Mouse (Mus musculus) hindbrain, postnatal 0 days (tissue): ENCODE results near the gene Cxcl12. TPM values are rescaled to one million over a fixed set of nuclear protein-coding genes. Genes with fewer than 3 reads are reported as not detected.

ENCODE experiments used
- ATAC-seq: fragments of 200-750 bp; cut with Nextera tagmentation; 2 replicates; pipeline ENCODE4 v1.8.0; 2017; ENCODE audit warnings: mild to moderate bottlenecking, moderate TSS enrichment, moderate library complexity
- DNase-seq: peaks from one replicate; pipeline ENCODE4 v3.0.0-alpha.2; 2015; ENCODE audit warnings: low spot score
- H3K27ac ChIP-seq: fragments of 300-500 bp; sonication (generic); 2 replicates; pipeline ENCODE4 v1.5.1; 2014; ENCODE audit warnings: mild to moderate bottlenecking
- H3K27me3 ChIP-seq: fragments of 300-500 bp; sonication (generic); 2 replicates; pipeline ENCODE4 v1.6.1; 2014; ENCODE audit warnings: low read length, mixed read lengths; ENCODE audit not compliant: insufficient read depth
- H3K36me3 ChIP-seq: fragments of 300-500 bp; sonication (generic); 2 replicates; pipeline ENCODE4 v1.6.1; 2014; ENCODE audit warnings: low read length, mixed read lengths; ENCODE audit not compliant: insufficient read depth
- H3K4me1 ChIP-seq: fragments of 300-500 bp; sonication (generic); 2 replicates; pipeline ENCODE4 v1.6.1; 2014; ENCODE audit warnings: antibody characterized with exemption, low read length, mixed read lengths; ENCODE audit not compliant: insufficient read depth
- H3K4me2 ChIP-seq: fragments of 300-500 bp; sonication (generic); 2 replicates; pipeline ENCODE4 v1.6.1; 2014; ENCODE audit warnings: low read depth, mild to moderate bottlenecking, low read length, moderate library complexity, mixed read lengths
- H3K4me3 ChIP-seq: fragments of 300-500 bp; sonication (generic); 2 replicates; pipeline ENCODE4 v1.5.1; 2014; ENCODE audit warnings: low read length
- H3K9ac ChIP-seq: fragments of 300-500 bp; sonication (generic); replicated peaks from 2 replicates; pipeline ENCODE4 v1.6.1; 2014; ENCODE audit warnings: mild to moderate bottlenecking, low read length, moderate library complexity, mixed read lengths
- H3K9me3 ChIP-seq: fragments of 300-500 bp; sonication (generic); 2 replicates; pipeline ENCODE4 v1.6.1; 2016; ENCODE audit warnings: low read length, mixed read lengths
- CTCF ChIP-seq: IDR thresholded peaks from 2 replicates; pipeline ENCODE4 v1.5.1; 2016; ENCODE audit warnings: antibody characterized with exemption, control low read depth, low read depth
- WGBS: fragments of 180-500 bp; shearing (Covaris S2); extraction: QIAGEN DNeasy Blood & Tissue Kit; methylation state at CpG from one replicate; pipeline ENCODE4 v1.1.7; 2014; 5-methylcytosine and 5-hydroxymethylcytosine counted together
- polyA plus RNA-seq: library from polyadenylated mRNA; unstranded; fragments of >200 nt; fragmentation: Nextera tagmentation; extraction: Ambion mirVana; gene quantifications from 2 replicates; pipeline ENCODE4 v1.2.1, GENCODE M21; 2015
- total RNA-seq: library from RNA; depleted of rRNA; stranded (reverse); fragments of >200 nt; gene quantifications from 2 replicates; pipeline ENCODE4 v1.2.3, GENCODE M21; 2014

Gene Cxcl12
- total and polyA plus RNA-seq, 2 experiments from 2014 or later: 39.2 to 92.2 TPM

- no peak for TF ChIP-seq CTCF
- no peaks in the 10 kb centered on the region for H3K36me3 ChIP-seq
- DNase-seq (no peak), ATAC-seq (no peak)
- H3K4me1 ChIP-seq: no peaks in the 10 kb centered on the region
- no peaks in the 10 kb centered on the region for H3K9me3 ChIP-seq
- no peak overlapping the region for H3K27ac ChIP-seq
- no peak overlapping the region for H3K9ac ChIP-seq
- WGBS: 80% methylated on average over 2 of the region's 2 CpGs
- no peak overlapping the region for H3K4me3 ChIP-seq
- no peak overlapping the region for H3K4me2 ChIP-seq
- H3K27me3 ChIP-seq: no peaks in the 10 kb centered on the region
Measured at GRCm38 (mm10) chr6:117202856-117203400, 34.6 kb downstream of the Cxcl12 start.

GRCm38 (mm10) chr6:117204112-117204511, 35.8 kb downstream of the Cxcl12 start:
- Histone ChIP-seq H3K4me3 (no peak overlapping the region), H3K9me3 (no peaks in the 10 kb centered on the region), H3K36me3 (no peaks in the 10 kb centered on the region), H3K27me3 (no peaks in the 10 kb centered on the region), H3K4me2 (no peak overlapping the region), H3K9ac (no peak overlapping the region), H3K4me1 (no peaks in the 10 kb centered on the region), H3K27ac (no peak overlapping the region)
- 79% methylated on average over 3 of the region's 3 CpGs for WGBS
- no peak for TF ChIP-seq CTCF
- ATAC-seq: no peak
- no peak for DNase-seq

GRCm38 (mm10) chr6:117206834-117207233, 38.5 kb downstream of the Cxcl12 start:
- ATAC-seq: no peak
- H3K9me3 ChIP-seq: no peaks in the 10 kb centered on the region
- H3K4me1 ChIP-seq: no peaks in the 10 kb centered on the region
- H3K9ac ChIP-seq: no peak overlapping the region
- no peaks in the 10 kb centered on the region for H3K36me3 ChIP-seq
- 80% methylated on average over 2 of the region's 2 CpGs for WGBS
- TF ChIP-seq CTCF: no peak
- H3K4me3 ChIP-seq: no peak overlapping the region
- no peaks in the 10 kb centered on the region for H3K27me3 ChIP-seq
- no peak overlapping the region for H3K4me2 ChIP-seq
- H3K27ac ChIP-seq: no peak overlapping the region
- DNase-seq: no peak

- TF ChIP-seq CTCF: no peak
Measured at GRCm38 (mm10) chr6:117207289-117207688, 39.0 kb downstream of the Cxcl12 start.

GRCm38 (mm10) chr6:117210086-117210485, 41.8 kb downstream of the Cxcl12 start:
- WGBS: 79% methylated on average over 6 of the region's 6 CpGs
- Histone ChIP-seq H3K9ac (no peak overlapping the region), H3K4me1 (no peaks in the 10 kb centered on the region), H3K4me2 (no peak overlapping the region), H3K4me3 (no peak overlapping the region), H3K36me3 (no peaks in the 10 kb centered on the region), H3K9me3 (no peaks in the 10 kb centered on the region), H3K27me3 (no peaks in the 10 kb centered on the region), H3K27ac (no peak overlapping the region)
- no peak for TF ChIP-seq CTCF
- DNase-seq: no peak
- no peak for ATAC-seq

More at GRCm38 (mm10) chr6:117207289-117207688, 39.0 kb downstream of the Cxcl12 start:
- DNase-seq (no peak), ATAC-seq (no peak)
- H3K27me3 ChIP-seq: no peaks in the 10 kb centered on the region
- H3K9ac ChIP-seq: no peak overlapping the region
- no peaks in the 10 kb centered on the region for H3K4me1 ChIP-seq
- no peaks in the 10 kb centered on the region for H3K9me3 ChIP-seq
- no peak overlapping the region for H3K4me3 ChIP-seq
- no peaks in the 10 kb centered on the region for H3K36me3 ChIP-seq
- no peak overlapping the region for H3K27ac ChIP-seq
- WGBS: 88% methylated on average over 1 of the region's 1 CpGs
- H3K4me2 ChIP-seq: no peak overlapping the region

GRCm38 (mm10) chr6:117210536-117210935, 42.2 kb downstream of the Cxcl12 start:
- no peak for DNase-seq
- no peak overlapping the region for H3K9ac ChIP-seq
- no peaks in the 10 kb centered on the region for H3K4me1 ChIP-seq
- H3K27ac ChIP-seq: no peak overlapping the region
- H3K4me3 ChIP-seq: no peak overlapping the region
- H3K36me3 ChIP-seq: no peaks in the 10 kb centered on the region
- H3K4me2 ChIP-seq: no peak overlapping the region
- no peak for TF ChIP-seq CTCF
- 67% methylated on average over 6 of the region's 6 CpGs for WGBS
- H3K9me3 ChIP-seq: no peaks in the 10 kb centered on the region
- no peaks in the 10 kb centered on the region for H3K27me3 ChIP-seq
- no peak for ATAC-seq

GRCm38 (mm10) chr6:117214506-117214905, 46.2 kb downstream of the Cxcl12 start:
- no peak for TF ChIP-seq CTCF
- H3K4me3 ChIP-seq: no peak overlapping the region
- no peaks in the 10 kb centered on the region for H3K4me1 ChIP-seq
- no peaks in the 10 kb centered on the region for H3K36me3 ChIP-seq
- H3K9ac ChIP-seq: no peak overlapping the region
- DNase-seq (no peak), ATAC-seq (no peak)
- H3K4me2 ChIP-seq: no peak overlapping the region
- 89% methylated on average over 5 of the region's 5 CpGs for WGBS
- H3K27ac ChIP-seq: no peak overlapping the region
- H3K9me3 ChIP-seq: no peaks in the 10 kb centered on the region
- no peaks in the 10 kb centered on the region for H3K27me3 ChIP-seq
